Mouse (Mus musculus): ENCODE data around the gene Cbx6.
A peak's percentile ranks its signal among the peaks of the same experiment; 100 is the strongest.
"Not testable (repeated sequence)": the region's sequence is repeated elsewhere in the genome, so short reads cannot be mapped to it uniquely, and the experiment has no call there.

Cbx6 gene

GRCm38 (mm10) chr15:79829431-79829830 lies 5.1 kb downstream of the Cbx6 start:
- DNase-seq (ENCODE audit: low spot score) = no peak

GRCm38 (mm10) chr15:79828366-79829035 lies 6.0 kb downstream of the Cbx6 start:
- no peak for DNase-seq (ENCODE audit: low spot score)

- DNase-seq (ENCODE audit: low spot score) = no peak
Measured at GRCm38 (mm10) chr15:79827778-79828210, 6.7 kb downstream of the Cbx6 start.

GRCm38 (mm10) chr15:79827061-79827777 lies 7.3 kb downstream of the Cbx6 start:
- no peak for DNase-seq (ENCODE audit: low spot score)

- DNase-seq (ENCODE audit: low spot score) = no peak
Measured at GRCm38 (mm10) chr15:79826221-79826935, 8.1 kb downstream of the Cbx6 start.

GRCm38 (mm10) chr15:79825146-79825825 lies 9.2 kb downstream of the Cbx6 start:
- no peak for DNase-seq (ENCODE audit: low spot score)

GRCm38 (mm10) chr15:79823588-79824280 lies 10.8 kb downstream of the Cbx6 start:
- peak; percentile 56 for DNase-seq (ENCODE audit: low spot score)

GRCm38 (mm10) chr15:79822265-79823199 lies 12.0 kb downstream of the Cbx6 start:
- no peak for DNase-seq (ENCODE audit: low spot score)

- DNase-seq (ENCODE audit: low spot score) = no peak
Measured at GRCm38 (mm10) chr15:79818325-79818724, 16.2 kb downstream of the Cbx6 start.

GRCm38 (mm10) chr15:79813666-79814258 lies 20.7 kb downstream of the Cbx6 start:
- no peak for DNase-seq (ENCODE audit: low spot score)

- DNase-seq (ENCODE audit: low spot score) = not testable (repeated sequence)
Measured at GRCm38 (mm10) chr15:79812840-79813239, 21.6 kb downstream of the Cbx6 start.

GRCm38 (mm10) chr15:79810997-79811396 lies 23.5 kb downstream of the Cbx6 start:
- DNase-seq (ENCODE audit: low spot score) = no peak

GRCm38 (mm10) chr15:79810061-79810460 lies 24.4 kb downstream of the Cbx6 start:
- no peak for DNase-seq (ENCODE audit: low spot score)

- no peak for DNase-seq (ENCODE audit: low spot score)
Measured at GRCm38 (mm10) chr15:79808658-79809057, 25.8 kb downstream of the Cbx6 start.

GRCm38 (mm10) chr15:79808114-79808513 lies 26.4 kb downstream of the Cbx6 start:
- DNase-seq (ENCODE audit: low spot score) = peak; percentile 50

GRCm38 (mm10) chr15:79807050-79807449 lies 27.4 kb downstream of the Cbx6 start:
- DNase-seq (ENCODE audit: low spot score) = no peak

- DNase-seq (ENCODE audit: low spot score) = no peak
Measured at GRCm38 (mm10) chr15:79805246-79805645, 29.2 kb downstream of the Cbx6 start.

- peak; percentile 43 for DNase-seq (ENCODE audit: low spot score)
Measured at GRCm38 (mm10) chr15:79804352-79805071, 30.0 kb downstream of the Cbx6 start, which contains the start of gene Nptxr. Gene Nptxr, minus strand, starts transcription at chr15:79804766.

Measured in urinary bladder, postnatal 25 days (tissue).